Mouse (Mus musculus): ENCODE measurements around the gene Nat8f5. TPM values are rescaled to one million over a fixed set of nuclear protein-coding genes. Genes with fewer than 3 reads are reported as not detected.
"Not testable (repeated sequence)": the region's sequence is repeated elsewhere in the genome, so short reads cannot be mapped to it uniquely, and the experiment has no call there.

Gene Nat8f5
- polyA plus RNA-seq, 1 experiment = not detected

DNA sequence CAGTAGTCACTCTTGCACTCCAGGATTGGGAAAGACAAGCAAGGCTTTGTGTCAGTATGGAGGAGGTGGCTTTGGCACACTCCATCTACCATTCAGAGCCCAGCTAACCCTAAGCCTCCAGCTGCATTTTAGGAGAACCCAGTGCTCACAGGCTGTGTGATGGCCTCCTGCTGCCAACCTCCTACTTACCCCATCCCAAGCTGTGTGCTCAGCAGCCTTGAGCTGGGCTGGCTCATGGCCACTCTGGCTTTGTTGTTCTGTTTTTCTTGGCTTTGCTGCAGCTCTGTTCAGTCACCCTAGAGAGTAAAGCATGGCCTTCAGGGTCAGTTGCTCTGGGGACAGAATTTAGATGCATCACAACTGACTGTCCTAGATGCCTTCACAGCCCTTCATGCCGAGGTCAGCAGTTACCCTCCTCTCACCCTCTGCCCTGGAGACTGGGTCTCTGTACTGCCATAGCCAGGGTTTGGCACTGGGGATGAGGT lies 35.5 kb upstream of the Nat8f5 start:
- peaks cover 7% of the 10 kb centered on the region for H3K4me1 ChIP-seq (ENCODE audit: control insufficient read depth, insufficient read depth, low read length)
- TF ChIP-seq POLR2A (IDR thresholded peaks at IDR 0.05; ENCODE audit: borderline replicate concordance, low read depth, low read length) (no peak), CTCF (IDR thresholded peaks at IDR 0.05; ENCODE audit: low read depth, low read length) (no peak)
- H3K4me3 ChIP-seq (ENCODE audit: insufficient read depth, low read length) = no peak overlapping the region
- no peak overlapping the region for H3K27ac ChIP-seq (ENCODE audit: insufficient read depth, low read depth, low read length)

DNA sequence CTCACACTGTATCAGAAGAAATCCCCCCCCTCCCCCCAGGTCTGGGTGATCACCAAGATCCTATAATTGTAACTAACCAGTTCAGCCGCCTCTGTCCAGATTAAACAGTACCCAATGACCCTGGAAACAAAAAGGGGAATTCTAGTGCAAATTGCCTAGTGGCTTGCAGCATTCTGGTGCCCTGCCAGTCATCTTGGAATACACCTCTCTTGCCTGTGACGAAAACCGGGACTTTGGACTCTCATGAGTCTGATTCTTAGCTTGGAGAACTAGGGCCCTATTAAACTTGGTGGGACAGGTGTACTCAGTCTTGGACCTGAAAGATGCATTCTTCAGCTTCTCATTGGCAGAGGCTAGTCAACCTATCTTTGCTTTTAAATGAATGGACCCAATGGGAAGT lies 32.7 kb upstream of the Nat8f5 start:
- Histone ChIP-seq H3K4me1 (ENCODE audit: control insufficient read depth, insufficient read depth, low read length) (no peaks in the 10 kb centered on the region), H3K4me3 (ENCODE audit: insufficient read depth, low read length) (no peak overlapping the region), H3K27ac (ENCODE audit: insufficient read depth, low read depth, low read length) (no peak overlapping the region)
- TF ChIP-seq POLR2A (IDR thresholded peaks at IDR 0.05; ENCODE audit: borderline replicate concordance, low read depth, low read length) (no peak), CTCF (IDR thresholded peaks at IDR 0.05; ENCODE audit: low read depth, low read length) (no peak)

DNA sequence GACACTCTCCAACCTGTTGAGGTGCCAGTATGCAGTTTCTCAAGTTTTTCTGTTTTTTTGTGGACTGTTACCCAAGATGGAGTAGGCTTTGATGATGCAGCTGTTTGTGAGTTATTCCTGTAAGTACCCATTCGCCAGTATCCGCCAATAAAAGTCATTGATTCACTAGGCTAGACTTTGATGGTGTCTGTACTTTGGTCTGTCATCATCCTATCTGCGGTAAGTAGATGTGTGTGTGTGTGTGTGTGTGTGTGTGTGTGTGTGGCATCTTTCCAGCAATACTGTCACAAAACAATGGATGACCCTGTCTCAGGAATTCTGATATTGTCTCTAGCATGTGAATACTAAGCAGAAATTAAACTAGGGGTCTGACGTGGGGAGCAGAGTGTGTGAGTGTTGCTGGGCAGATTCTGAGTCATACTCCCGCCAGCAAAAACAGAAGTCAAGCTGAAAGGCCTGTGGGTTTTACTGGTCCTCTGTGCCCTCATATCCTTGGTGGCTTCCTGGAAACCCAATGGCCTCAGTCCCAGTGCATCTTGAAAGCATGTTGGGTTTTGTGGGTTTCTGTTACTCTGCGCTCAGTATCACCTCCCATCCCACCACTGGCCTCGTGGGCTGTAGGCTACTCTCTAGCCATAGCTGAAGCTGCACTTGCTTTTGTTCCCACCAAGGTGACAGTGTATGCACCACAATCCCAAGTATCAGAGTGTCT lies 30.4 kb upstream of the Nat8f5 start:
- Histone ChIP-seq H3K4me1 (ENCODE audit: control insufficient read depth, insufficient read depth, low read length) (no peaks in the 10 kb centered on the region), H3K27ac (ENCODE audit: insufficient read depth, low read depth, low read length) (no peak overlapping the region), H3K4me3 (ENCODE audit: insufficient read depth, low read length) (no peak overlapping the region)
- no peak for TF ChIP-seq CTCF (IDR thresholded peaks at IDR 0.05; ENCODE audit: low read depth, low read length)
- TF ChIP-seq POLR2A (IDR thresholded peaks at IDR 0.05; ENCODE audit: borderline replicate concordance, low read depth, low read length) = no peak

DNA sequence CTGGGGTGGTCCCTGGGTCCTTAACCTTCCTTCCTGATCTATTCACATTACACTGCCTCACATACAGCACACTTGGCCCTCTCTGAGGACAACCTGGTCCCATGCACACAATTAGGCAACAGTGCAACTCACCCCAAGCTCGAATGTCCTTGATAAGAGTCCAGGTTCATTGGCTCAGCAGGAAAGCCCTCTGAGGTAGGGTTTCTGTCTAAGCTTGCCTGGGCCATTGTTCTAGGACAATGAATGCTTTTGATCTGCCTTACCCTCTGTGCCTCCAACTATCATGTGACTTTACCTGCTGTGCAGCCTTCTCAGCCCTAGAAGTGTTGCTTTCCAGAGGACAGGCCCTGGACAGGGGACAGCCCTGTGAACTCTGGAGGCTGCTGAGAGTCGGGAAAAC lies 28.5 kb upstream of the Nat8f5 start:
- H3K4me1 ChIP-seq (ENCODE audit: control insufficient read depth, insufficient read depth, low read length) = no peaks in the 10 kb centered on the region
- no peak overlapping the region for H3K4me3 ChIP-seq (ENCODE audit: insufficient read depth, low read length)
- H3K27ac ChIP-seq (ENCODE audit: insufficient read depth, low read depth, low read length) = no peak overlapping the region
- TF ChIP-seq POLR2A (IDR thresholded peaks at IDR 0.05; ENCODE audit: borderline replicate concordance, low read depth, low read length) = no peak
- no peak for TF ChIP-seq CTCF (IDR thresholded peaks at IDR 0.05; ENCODE audit: low read depth, low read length)

DNA sequence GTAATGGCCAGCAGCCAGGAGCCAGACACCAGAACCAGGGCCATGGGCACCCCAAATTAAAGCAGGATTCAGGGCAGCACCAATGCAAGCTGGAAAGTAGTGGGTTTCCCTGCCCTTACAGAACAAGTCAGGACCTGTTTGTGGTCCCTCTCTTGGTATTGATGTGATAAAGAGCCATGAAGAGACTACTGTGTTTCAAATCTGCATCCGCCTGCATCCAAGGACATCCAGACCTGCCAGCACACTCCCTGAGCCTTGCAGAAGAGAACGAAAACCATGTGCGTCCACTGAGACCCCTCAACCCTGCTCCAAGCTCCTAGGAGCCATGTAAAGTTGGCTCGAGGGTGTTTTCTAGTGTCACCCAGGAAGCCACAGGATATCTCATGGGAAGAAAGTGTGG lies 27.4 kb upstream of the Nat8f5 start:
- TF ChIP-seq POLR2A (IDR thresholded peaks at IDR 0.05; ENCODE audit: borderline replicate concordance, low read depth, low read length) = no peak
- TF ChIP-seq CTCF (IDR thresholded peaks at IDR 0.05; ENCODE audit: low read depth, low read length) = no peak
- no peaks in the 10 kb centered on the region for H3K4me1 ChIP-seq (ENCODE audit: control insufficient read depth, insufficient read depth, low read length)
- no peak overlapping the region for H3K4me3 ChIP-seq (ENCODE audit: insufficient read depth, low read length)
- H3K27ac ChIP-seq (ENCODE audit: insufficient read depth, low read depth, low read length) = no peak overlapping the region

DNA sequence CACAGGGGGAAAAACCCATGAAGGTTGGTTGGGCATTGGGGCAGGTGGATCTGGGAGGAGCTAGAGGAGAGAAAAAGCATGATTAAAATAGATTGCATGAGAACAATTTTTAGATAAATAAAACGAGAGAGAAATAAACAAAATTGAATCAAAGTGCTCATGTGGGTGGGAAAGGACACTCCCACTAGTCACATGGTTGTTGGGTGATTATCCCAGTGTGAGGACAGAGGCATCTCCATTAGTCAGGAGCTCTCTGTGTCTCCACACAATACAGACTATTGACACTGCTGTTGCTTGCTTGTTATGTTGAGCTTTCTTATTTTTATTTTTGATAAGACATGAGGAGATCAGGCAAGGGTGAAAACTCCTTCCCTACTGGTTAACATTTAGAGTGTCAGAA lies 26.1 kb upstream of the Nat8f5 start:
- no peaks in the 10 kb centered on the region for H3K4me1 ChIP-seq (ENCODE audit: control insufficient read depth, insufficient read depth, low read length)
- no peak overlapping the region for H3K4me3 ChIP-seq (ENCODE audit: insufficient read depth, low read length)
- no peak overlapping the region for H3K27ac ChIP-seq (ENCODE audit: insufficient read depth, low read depth, low read length)
- TF ChIP-seq CTCF (IDR thresholded peaks at IDR 0.05; ENCODE audit: low read depth, low read length) = no peak
- no peak for TF ChIP-seq POLR2A (IDR thresholded peaks at IDR 0.05; ENCODE audit: borderline replicate concordance, low read depth, low read length)

DNA sequence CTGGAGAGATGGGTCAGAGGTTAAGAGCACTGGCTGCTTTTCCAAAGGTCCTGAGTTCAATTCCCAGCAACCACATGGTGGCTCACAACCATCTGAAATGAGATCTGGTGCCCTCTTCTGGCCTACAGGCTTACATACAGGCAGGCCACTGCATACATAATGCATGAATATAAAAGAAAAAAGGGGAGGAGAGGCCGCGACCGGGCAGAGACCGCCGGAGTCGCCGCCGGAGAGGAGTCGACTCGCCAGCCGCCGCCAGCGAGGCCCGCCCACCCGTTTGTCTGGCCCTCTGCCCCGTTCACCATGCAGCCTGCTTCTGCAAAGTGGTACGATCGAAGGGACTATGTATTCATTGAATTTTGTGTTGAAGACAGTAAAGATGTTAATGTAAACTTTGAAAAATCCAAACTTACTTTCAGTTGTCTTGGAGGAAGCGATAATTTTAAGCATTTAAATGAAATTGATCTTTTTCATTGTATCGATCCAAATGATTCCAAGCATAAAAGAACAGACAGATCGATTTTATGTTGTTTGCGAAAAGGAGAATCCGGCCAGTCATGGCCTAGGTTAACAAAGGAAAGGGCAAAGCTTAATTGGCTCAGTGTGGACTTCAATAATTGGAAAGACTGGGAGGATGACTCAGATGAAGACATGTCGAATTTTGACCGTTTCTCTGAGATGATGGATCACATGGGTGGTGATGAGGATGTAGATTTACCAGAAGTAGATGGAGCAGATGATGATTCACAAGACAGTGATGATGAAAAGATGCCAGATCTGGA lies 23.1 kb upstream of the Nat8f5 start:
- not testable (repeated sequence) for H3K4me1 ChIP-seq (ENCODE audit: control insufficient read depth, insufficient read depth, low read length); H3K4me3 ChIP-seq (ENCODE audit: insufficient read depth, low read length); H3K27ac ChIP-seq (ENCODE audit: insufficient read depth, low read depth, low read length)

DNA sequence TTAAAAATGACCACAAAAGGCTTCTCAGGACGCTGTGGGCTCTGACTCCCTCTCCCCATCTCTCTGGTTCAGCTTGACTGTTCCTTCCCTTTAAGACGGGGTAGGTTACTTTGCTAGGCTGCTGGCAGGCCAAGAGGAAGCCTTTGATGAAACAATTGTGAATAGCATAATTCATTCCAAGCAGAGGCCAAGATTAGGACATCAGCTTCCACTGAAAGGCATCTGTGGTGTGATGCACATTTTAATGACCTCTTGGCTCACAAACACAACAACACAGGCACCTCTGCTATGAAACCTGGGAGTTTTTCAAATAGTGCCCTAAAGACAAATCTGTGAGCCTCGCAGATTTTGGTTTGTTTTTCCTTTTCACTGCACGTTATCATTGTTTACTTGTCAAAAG lies 19.2 kb upstream of the Nat8f5 start:
- Histone ChIP-seq H3K4me3 (ENCODE audit: insufficient read depth, low read length) (no peak overlapping the region), H3K4me1 (ENCODE audit: control insufficient read depth, insufficient read depth, low read length) (no peaks in the 10 kb centered on the region), H3K27ac (ENCODE audit: insufficient read depth, low read depth, low read length) (no peak overlapping the region)
- TF ChIP-seq POLR2A (IDR thresholded peaks at IDR 0.05; ENCODE audit: borderline replicate concordance, low read depth, low read length) = no peak
- no peak for TF ChIP-seq CTCF (IDR thresholded peaks at IDR 0.05; ENCODE audit: low read depth, low read length)

DNA sequence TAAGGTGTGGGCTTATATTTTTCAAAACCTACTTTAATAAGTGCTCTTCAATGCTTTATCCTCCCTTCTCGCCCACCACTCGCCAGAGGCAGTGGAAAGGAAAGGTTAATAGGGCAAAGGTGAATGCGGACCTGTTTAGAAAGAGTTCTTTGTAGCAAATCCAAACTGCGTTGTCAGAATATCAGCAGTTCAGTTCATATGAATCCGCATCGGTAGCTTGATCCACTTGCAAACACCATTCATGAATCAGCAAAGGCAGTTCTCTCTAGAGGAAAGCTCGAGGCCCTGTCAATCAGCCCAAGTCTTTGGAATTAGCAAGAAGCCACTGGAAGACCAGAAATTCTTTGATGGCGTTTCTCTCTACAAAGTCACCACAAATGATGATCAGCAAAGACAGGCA lies 17.9 kb upstream of the Nat8f5 start:
- H3K4me1 ChIP-seq (ENCODE audit: control insufficient read depth, insufficient read depth, low read length) = no peaks in the 10 kb centered on the region
- TF ChIP-seq CTCF (IDR thresholded peaks at IDR 0.05; ENCODE audit: low read depth, low read length) = no peak
- TF ChIP-seq POLR2A (IDR thresholded peaks at IDR 0.05; ENCODE audit: borderline replicate concordance, low read depth, low read length) = no peak
- H3K27ac ChIP-seq (ENCODE audit: insufficient read depth, low read depth, low read length) = no peak overlapping the region
- no peak overlapping the region for H3K4me3 ChIP-seq (ENCODE audit: insufficient read depth, low read length)

DNA sequence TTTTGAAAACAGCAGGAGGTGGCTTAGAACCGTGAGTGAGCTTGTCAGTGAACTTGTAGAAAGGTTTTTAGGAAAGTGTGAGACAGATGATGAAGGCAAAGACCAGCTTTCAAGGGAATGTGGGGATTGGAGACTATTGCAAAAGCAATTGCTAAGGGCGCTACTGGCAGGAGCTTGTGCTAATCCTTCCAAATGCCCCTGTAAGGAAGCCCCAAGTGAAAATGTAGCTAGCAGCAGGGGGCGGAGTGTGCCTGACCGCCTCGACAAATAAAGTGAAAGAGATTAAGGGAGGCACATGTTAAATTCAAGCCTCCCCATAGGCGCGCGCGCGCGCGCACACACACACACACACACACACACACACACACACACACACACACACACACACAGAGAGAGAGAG lies 16.5 kb upstream of the Nat8f5 start:
- not testable (repeated sequence) for H3K27ac ChIP-seq (ENCODE audit: insufficient read depth, low read depth, low read length); H3K4me1 ChIP-seq (ENCODE audit: control insufficient read depth, insufficient read depth, low read length); H3K4me3 ChIP-seq (ENCODE audit: insufficient read depth, low read length)

DNA sequence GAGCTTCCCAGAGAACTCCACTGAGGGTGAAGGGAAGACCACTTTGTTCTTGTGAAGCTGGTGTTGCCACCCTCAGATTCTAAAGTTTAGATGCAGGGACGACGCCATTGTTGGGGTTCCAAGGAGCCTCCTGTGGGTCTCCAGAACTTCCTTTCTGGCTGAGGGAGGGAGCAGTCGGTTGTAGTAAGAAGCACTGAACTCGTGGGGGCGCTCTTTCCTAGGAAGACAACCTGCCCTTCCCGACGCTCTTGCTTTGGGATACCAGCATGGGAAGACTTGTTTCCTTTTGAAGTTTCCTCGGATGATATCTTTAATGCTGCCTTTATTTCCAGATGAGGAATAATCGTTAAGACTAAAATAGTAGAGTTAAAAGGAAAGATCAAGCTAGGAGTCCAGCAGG lies 16.1 kb upstream of the Nat8f5 start:
- not testable (repeated sequence) for H3K4me3 ChIP-seq (ENCODE audit: insufficient read depth, low read length); H3K4me1 ChIP-seq (ENCODE audit: control insufficient read depth, insufficient read depth, low read length); H3K27ac ChIP-seq (ENCODE audit: insufficient read depth, low read depth, low read length)

DNA sequence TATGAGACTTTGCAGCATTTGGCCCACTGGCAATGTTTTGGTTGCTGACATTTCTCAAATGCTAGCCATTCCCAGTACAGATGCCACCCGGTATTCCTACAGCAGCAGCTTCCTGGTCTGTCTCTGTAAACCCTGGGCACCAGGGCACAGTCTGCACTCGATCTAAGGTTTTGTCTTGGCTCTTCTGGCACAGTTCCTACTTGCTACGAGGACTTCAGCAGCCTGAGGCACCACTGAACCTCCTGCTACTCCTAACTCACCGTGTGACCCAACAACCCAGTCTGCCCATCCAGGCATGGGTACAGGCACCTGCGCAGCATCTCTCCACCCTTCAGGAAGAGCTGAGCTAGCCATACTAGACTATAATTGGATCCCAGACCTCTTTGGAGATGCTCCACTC lies 15.3 kb upstream of the Nat8f5 start:
- H3K27ac ChIP-seq (ENCODE audit: insufficient read depth, low read depth, low read length); H3K4me1 ChIP-seq (ENCODE audit: control insufficient read depth, insufficient read depth, low read length); H3K4me3 ChIP-seq (ENCODE audit: insufficient read depth, low read length): not testable (repeated sequence)

DNA sequence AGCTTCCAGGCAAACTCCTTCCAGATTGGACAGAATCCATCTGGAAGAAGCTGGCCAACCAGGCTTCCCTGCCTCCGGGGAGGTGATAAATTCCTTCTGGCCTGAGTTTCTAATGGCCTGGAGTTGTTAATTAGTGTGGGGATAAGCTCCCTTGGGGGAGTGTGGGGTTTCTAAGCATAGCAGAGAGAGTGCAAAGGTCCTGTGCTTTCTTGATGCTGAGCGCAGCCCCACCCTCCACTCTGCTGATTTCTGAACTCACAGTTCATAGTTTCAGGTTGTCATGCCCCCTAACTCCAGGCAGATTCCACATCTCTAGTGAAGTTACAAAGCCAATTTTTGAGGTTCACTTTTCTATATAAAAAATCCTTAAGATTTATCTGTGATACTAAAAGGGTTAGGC lies 14.3 kb upstream of the Nat8f5 start:
- not testable (repeated sequence) for H3K4me3 ChIP-seq (ENCODE audit: insufficient read depth, low read length); H3K27ac ChIP-seq (ENCODE audit: insufficient read depth, low read depth, low read length); H3K4me1 ChIP-seq (ENCODE audit: control insufficient read depth, insufficient read depth, low read length)

DNA sequence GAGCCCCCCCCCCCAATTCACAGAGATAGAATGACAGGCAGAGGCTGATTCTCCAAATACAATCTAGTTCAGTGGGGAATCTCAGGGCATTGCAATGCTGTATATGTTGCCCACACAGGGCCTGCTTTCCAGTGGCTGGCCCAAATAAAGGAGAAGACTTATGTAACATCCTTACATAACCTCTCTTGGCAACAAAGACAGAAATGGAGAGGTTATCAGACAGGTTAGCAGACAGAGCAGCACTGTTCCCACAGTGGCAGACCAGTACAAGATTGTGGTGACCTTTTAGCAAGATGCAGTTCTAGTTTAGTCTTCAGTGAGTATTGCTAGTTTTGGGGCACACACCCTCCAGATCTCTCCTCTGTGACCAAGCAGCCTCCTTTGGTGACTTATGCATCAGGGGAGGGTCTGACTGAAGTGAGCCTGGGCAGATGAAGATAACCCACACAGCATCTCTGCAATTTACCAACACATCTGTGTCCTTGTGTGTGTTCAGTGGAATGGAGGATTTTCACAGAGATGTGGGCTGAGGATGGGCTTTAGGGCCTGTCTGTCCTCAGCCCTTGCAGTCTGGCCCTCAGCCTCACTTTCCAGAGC lies 13.8 kb upstream of the Nat8f5 start:
- not testable (repeated sequence) for H3K4me3 ChIP-seq (ENCODE audit: insufficient read depth, low read length); H3K4me1 ChIP-seq (ENCODE audit: control insufficient read depth, insufficient read depth, low read length); H3K27ac ChIP-seq (ENCODE audit: insufficient read depth, low read depth, low read length)
